Mouse (Mus musculus): ENCODE results near the gene Gm45837.

Gm45837 gene

DNA sequence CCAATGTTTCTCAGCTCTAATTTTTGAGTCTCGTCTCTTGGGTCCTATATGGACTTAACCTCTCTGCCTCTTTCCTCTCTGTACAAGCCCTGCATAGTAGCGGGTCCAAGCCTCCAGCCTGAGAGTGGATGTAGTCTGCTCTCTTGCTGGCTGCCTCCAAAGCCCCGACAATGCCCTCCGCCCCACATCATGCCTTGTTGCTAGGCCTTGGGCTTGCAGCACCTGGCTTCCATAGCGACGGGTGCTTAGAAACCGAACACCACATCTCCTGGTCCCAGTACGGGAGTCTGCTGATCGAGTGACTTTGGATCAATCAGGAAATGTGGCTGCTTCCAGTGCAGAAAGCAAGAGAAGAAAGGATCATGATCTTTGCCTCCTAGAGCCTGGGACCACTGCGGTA is 32.4 kb downstream of the Gm45837 start:
- no peak for DNase-seq (ENCODE audit: low spot score)

DNA sequence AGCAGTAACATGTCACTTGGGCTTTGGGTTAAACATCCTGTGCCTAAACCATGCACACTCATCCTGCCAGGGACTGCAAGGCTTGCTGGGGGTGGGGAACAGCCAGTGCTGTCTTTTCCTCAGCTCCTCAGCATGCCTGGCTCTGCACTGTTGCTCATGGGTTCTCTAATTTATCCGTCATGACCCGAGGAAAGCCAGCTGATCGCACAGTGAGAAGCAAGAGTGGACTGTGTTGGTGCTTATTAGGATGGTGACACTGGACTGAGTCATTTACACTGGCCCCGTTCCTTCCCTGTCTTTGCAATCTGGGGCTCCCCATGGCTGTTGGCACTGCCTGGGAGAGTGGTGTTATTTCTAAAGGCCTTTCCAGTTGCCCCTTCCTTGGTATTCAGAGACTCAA is 33.5 kb downstream of the Gm45837 start:
- DNase-seq (ENCODE audit: low spot score) = no peak

DNA sequence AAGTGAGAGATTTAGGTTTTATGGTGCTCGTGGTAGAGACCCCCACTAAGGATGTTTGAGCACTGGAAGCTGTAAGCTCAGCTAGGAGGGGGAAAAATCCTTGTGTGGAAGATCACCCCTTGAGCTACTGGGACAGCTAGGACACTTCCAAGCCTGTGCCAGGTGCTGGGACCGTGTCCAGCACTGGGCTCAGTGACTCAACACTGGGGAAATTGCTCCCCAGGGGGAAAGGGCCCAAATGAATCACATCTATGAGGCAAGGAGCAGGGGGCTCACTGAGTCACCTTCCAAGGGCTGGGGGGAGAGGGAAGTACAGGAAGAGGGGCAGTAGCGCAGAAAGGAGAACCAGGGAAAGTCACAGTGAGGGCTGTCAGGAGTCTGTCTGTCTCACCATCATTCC is 39.2 kb downstream of the Gm45837 start:
- no peak for DNase-seq (ENCODE audit: low spot score)

DNA sequence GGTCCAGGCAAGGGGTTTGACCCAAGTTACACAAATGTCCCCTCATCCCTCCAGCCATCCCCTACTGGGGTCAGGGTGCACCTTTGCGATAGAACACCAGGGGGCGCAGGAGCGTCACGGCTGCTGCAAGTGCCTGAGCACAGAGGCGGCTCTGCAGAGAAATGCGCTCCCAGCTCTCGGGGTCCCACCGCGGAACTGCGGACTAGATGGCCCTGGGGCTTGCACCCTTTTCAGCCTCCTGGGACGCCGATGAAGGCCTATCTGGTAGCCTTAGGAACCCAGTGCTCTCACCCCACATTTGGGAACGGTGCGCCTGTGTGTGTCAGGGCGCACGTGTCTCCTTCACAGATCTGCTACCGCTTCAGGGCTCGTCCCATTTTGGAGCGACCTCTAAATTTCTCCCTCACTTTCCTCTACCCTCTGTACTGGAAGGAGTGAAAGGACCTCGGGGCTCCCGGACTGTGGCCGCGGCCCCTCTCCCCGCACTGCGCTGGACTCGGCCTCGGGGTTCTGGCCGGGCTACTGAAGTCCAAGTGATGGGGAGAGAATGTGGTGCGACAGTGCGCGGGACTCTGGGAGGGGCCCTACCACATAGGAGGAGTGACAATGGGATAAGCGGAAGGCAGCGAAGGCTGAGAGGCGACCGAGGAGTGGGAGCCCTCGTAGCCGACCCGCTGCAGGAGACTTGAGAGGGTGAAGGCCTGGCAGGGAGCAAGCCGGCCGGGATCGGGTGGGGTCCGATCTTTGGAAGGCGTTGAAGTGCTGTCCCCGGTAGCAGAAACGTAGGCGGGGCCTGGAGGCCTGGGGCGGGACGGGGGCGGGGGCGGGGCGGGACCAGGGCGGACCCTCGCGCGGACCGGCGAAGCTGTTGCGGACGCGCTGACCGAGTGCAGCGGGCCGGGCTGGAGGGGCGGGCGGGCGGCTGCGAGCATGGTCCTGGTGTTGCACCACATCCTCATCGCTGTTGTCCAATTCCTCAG is 40.0 kb downstream of the Gm45837 start:
- peak; percentile 93 for DNase-seq (ENCODE audit: low spot score)

DNA sequence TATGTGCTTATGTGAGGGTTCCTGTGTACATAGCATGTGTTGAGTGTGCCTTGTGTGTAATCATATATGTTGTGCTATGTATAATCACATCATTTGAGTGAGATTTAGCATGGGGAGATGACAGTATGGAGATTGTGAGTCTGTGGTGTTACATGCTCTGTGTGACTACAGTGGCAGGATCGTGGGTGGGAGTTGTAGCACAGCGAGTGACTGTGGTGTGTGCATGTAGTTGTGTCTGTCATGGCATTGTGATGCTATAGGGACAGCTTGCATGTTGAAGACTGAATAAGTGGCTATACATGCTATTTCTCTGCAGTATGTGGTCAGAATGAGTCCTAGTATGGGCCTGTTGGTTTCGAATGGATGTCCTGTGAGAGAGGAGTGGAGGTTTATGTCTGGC is 42.0 kb downstream of the Gm45837 start:
- no peak for DNase-seq (ENCODE audit: low spot score)

DNA sequence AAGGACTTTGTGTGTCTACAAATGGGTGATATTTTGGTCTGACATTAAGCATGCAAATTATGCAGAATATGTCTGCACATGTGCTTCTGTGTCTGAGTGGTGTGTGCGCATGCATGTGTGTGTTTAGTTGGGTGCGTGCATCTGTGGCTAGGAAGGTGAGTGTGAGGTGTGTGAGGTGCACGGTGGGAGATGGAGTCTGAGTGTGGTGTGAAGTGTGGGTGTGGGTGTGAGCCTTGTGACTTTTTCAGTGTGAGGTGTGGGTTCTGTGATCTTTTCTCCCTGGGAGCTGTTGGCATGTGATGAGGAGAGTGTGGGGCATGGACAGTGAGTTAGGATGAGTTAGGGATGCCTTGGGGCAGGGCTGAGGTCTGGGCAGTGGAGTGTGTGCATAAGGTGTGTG is 42.6 kb downstream of the Gm45837 start:
- DNase-seq (ENCODE audit: low spot score) = no peak

DNA sequence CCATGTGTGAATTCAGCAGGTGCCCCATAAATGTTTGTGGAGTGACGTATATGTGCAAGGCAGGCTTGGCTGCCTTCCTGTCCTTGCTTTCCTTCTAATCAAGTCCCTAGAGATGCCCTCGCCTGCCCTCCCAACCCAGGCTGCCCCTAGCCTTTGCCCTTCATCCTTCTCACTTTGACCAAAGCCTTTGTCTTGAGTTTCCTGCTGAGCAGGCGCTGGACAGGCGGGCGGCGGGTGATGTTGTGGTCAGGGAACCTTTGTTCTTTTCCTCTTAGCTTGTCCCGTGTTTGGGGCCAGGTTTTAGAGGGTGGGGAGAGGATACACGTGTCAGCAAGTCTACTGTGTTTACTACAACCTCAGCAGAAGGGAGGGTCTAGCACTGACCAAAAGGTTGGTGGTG is 43.0 kb downstream of the Gm45837 start:
- peak; percentile 29 for DNase-seq (ENCODE audit: low spot score)

DNA sequence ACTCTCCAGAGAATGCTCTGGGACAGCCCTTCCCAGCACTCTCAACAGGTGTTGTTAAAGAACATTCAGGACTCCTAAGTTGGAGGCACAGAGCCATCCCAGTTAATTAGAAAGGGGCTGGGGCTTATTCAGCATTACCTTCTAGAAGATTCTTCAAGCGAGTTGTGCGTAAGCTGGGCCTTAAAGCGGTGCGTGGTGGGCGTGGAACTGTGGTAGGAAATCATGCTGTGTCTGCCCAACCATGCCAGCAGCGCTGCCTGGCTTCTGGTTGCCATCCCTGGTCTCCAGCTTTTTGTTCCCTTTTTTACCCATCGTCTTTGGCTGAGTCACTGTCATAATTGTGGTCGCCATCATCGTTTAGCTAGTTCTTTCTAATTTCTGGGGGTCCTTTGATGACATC is 43.8 kb downstream of the Gm45837 start:
- no peak for DNase-seq (ENCODE audit: low spot score)

DNA sequence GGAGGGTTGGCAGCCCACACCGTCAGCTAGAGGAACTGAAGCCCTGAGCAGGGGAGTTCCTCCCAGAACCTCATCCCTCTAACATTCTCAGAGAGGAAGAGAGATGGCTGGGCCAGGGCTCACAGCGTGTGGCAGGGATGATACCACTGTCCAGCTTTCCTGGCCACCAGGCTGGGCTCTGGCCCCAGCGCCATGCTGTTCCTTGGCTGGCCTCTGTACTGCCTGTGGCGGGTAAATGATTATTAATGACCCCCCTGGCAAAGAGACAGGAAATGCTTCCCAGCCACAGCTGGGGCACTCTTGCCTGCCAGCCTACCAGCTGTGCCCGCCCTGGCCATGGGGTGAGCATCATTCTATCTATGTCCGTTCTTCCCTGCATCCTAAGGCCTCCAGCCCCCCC is 44.5 kb downstream of the Gm45837 start:
- DNase-seq (ENCODE audit: low spot score) = no peak

DNA sequence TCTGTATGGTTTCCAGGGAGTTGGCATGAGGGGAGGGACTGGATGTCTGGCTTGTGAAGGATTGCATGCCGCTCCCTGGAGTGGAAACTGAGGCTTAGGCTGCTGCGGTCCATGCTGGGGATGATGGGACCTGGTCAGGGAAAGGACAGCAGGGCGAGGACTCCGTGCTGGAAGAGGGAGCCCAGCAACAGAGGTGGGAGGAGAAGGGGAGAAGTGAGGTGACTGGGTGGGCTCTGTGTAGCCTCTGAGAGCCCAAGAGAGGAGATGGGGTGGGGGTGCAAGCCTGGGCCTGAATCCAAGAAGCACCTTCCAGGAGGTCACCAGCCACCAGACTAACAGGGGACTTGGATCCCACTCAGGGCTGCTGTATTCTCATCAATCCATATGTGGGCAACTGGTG is 45.6 kb downstream of the Gm45837 start:
- DNase-seq (ENCODE audit: low spot score) = no peak

DNA sequence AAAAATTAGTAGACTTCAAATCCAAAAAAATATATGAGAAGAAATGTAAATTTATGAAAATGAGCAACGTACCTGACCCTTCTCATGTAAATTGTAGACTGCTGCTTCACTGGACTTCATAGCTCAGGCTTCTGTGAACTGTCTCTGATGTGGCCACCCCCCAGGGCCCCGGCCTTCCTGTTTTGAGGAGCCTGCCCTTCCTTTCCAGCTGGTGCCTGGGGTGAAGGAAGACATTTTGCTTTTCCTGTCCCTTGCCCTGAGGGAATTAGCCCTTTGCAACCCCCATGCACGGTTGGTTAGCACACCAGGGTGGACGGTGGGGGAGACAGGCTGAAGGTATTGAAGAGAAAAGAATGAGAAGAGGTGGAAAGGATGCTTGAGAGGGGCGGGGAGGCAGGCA is 46.1 kb downstream of the Gm45837 start:
- DNase-seq (ENCODE audit: low spot score) = no peak

DNA sequence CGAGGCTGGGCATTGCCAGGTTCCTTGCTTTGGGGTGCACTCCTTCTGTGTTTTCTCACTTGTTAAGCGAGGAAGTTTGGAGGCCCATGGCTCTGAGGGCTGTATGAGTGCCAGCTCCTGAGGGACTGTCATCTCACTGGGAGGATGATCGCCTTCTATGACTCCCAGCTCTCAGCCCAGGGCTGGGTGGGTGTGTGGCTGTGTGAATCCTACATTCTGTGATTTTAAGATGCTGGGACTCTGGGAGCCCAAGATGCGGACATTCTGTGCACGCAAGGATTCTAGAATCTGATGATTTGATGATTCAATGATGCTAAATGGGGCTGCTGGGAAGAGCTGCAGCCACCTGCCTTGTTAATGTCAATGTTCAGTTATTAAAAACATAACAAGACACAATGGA is 46.6 kb downstream of the Gm45837 start:
- no peak for DNase-seq (ENCODE audit: low spot score)

DNA sequence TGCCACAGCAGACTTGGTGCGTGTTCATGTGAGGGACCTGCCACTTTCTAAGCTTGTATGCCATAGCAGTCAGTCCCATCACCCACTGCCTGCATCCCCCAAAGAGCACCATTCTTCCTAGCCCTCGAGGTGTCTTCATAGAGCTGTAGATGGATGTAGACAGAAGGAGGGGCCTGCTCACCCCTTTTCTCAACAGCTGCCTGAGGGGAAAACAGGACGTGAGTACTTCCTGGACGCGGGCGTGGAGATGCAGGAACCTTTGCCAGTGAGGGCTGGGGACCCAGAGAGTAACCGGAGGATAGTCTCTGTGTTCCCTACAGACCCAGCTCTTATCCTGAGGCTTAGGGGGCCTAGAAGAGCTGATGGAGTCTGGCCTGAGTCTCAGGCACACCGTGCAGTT is 47.1 kb downstream of the Gm45837 start:
- DNase-seq (ENCODE audit: low spot score) = no peak

DNA sequence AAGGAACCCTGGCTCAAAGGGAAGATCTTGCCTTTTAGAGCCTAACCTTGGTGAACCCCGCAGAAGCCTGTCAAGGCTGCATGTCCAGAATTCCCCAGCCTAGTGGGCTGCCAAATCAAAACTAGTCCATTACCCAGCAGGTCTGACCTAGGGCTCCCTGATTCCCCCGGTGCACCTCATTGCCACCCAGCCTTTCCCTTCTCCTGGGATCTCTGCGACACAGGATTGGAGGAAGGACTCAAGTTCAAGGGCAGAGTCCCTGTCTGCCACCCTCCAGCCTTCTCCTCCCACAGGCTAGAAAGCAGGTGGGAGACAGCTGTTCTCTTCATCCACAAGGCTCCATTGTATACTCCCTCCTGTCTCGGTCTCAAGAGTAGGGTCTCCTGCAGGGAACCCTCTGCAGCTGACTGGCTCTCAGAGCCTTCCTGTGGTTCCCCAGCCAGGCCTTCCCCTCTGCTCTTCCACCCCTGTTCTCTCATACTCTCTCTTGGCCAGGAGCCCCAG is 47.6 kb downstream of the Gm45837 start:
- DNase-seq (ENCODE audit: low spot score) = no peak

DNA sequence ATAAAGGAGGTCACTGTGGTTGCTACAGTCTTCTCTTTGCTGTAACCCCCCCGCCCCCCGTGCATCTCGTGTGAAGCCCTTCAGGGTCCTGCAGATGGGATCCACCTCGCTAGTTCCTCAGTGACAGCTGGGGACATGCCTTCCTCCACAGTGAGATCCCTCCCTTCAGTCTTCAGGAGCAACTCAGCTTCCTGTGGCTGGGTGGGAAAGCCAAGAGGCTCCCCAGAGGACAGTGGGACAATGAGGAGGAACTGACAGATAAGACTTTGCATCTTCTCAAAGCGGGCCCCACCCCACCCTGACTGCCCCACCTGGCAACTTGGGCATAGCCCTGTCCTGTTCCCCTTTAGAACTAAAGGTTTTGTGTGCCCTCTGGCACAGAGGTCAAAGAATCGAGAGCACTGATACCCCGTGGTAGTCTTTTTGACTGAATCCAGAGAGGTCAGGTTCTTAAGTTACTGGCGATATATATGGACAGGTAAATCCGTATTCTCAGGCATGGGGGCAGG is 48.7 kb downstream of the Gm45837 start:
- no peak for DNase-seq (ENCODE audit: low spot score)

DNA sequence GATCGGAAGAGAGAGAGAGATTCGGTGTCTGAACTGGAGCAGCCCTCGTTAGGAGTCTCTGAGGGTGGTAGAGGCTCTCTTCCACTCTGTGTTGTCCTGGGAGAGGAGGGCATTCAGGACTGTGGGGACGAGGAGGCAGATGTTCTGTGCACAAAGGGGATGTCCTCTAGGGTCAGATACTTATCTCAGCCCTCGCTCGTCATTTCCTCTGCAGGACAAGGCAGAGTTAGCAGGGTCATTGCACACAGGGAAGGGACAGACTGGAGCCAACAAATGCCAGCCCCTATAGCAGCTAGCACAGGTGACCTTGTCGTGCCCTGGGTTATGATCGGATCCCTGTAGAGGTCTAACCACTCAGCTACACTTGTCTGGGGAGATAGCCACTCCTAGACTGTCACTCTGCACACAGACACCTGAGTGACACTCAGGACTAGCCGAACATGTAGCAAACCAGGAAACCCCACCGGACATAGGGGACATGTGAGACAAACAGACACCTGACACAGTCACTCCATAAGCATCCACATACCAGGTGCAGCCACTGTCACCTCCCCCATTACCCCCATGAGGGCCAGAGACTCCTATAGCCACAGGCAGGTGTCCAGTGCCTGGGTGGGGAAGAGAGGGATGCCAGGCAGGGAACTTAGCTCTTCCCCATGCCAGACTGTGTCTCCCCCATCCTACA is 49.4 kb downstream of the Gm45837 start:
- no peak for DNase-seq (ENCODE audit: low spot score)

DNA sequence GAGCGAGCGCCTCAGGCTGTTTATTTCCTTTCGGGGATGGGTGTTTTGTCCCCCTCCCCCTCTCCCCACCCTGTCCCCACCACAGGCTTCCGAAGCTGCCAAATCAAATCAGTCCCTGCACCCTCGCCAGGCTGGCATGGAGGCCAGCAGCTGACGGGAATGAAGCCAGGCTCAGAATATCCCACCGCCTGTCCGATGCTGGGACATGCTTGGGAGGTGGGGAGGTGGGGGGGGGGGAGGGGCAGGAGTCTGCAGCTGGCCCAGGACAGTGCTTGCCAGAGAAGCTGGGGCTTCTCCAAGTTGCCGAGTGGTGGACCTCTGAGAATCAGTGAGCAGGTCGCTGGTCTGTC is 49.9 kb downstream of the Gm45837 start:
- no peak for DNase-seq (ENCODE audit: low spot score)

DNA sequence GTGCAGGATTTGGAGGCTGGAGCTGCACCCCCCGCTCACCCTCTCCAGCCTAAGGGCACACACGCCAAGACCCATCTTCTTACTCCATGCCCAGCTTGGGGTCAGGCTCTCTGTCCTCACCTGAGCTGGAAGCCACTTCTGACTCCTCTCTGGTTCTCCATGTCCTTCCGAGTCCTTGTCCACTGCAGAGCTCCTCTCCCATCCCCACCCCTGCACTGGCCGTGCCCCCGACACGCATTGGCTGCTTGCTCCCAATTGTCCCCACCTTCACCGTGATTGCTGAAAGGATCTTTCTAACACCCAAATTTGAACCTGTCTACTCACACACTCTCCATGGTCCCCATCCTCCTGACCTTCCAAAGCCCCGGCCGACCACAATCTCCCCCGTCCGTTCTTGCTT is 50.9 kb downstream of the Gm45837 start:
- DNase-seq (ENCODE audit: low spot score) = no peak

DNA sequence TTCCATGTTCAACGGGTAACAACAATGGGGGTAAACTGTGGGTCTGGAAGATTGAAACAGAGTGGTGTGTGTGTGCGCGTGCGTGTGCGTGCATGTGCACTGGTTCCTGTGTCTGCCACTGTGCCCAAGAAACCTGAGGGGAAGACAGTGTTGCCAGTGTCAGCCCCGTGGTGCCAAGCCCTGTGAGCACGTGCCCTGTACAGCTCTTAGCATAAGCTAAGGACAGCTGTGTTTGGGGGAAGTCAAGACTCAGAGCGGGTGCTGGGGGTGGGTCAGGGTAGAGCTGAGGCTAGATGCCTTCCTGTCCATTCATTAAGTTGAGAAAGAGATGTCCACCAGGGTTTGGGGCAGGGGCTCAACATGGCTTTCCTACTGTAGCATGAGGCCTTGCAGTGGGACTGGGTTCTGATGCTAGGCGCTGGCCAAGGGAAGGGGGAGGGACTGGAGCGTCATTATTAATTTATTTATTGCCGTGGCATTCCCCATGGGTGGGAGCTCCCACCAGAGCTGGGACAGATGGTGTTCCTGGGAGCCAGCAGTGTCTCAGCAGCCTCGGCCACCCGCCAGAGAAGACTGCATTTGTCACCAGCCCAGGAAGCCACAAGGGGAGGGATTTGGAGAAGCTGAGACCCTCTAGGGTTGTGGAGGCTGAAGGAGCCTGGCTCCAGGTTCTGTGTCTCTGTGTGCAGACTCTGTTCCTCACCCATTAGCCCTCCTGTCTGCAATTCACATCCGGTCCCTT is 51.8 kb downstream of the Gm45837 start:
- no peak for DNase-seq (ENCODE audit: low spot score)

DNA sequence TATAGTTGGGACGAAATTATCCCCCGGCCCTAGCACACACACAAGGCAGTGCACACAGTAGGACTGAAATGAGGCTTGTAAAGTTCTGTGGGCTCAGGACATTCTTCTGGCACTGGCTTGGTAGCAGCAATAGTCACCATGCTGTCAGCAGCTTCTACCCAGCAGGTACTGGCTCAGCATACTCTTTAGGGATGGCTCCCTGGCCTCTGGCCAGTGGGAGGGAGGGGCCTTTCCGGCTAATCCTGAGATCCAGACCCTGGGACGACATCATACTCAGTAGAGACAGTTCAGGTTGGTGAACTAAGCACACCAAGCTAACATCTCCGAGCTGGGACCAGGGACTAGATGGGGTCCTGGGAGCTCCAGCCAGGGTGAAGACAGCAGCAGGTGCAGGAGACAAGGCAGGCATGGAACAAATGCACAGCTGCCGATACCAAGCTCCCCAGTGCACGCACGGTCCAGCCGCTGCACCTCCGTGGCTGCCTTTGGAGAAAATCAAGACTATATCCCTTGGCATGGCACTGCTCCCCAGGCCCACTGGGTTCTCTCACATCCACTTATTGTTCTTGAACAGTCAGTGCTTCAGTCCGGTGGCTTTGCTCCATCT is 53.1 kb downstream of the Gm45837 start:
- DNase-seq (ENCODE audit: low spot score) = no peak

DNA sequence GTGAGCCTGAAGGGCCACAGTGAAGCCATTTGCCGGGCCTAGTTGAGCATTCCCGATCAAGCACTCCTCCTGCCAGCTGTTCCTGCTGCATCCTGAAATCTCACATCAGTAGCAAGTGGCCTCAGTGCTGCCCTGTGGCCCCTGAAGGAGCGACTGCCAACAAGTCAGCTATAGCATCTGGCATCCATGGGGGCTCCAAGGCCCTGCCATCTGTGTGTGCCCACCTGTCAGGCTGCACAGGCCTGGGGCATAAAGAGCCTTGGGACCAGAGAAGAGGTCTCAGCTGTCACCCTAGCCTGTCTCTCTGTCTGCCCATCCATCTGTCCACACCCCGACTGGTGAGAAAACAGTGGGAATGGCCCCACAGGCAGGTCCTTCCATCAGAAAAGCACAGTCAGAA is 54.2 kb downstream of the Gm45837 start:
- no peak for DNase-seq (ENCODE audit: low spot score)

DNA sequence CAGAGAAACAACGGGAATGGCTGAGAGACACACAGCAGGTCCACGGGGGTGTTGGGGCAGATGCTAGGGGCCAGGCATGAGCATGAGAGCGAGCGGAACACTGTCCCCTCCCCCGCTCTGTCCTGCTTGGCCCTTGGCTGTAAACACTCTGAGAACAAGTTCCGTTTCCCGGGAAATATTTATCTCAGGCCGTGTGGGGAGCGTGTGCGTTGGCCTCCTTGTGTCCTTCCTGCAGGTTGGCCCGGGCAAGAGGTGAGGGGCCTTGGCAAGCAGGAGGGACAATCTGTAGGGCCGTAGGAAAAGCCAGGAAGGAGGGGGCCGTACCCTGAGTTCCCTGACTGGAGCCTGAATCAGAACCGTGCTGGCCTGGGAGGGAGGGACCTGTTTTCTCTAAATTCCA is 54.7 kb downstream of the Gm45837 start:
- peak; percentile 63 for DNase-seq (ENCODE audit: low spot score)

Measured in embryo, embryonic 10 days (tissue).